Mouse (Mus musculus): ENCODE results near the gene Fam227b.

- no peak for TF ChIP-seq CTCF (IDR thresholded peaks at IDR 0.05; ENCODE audit: low read depth, low read length)
- no peak for TF ChIP-seq POLR2A (IDR thresholded peaks at IDR 0.05; ENCODE audit: borderline replicate concordance, low read depth, low read length)
Observed at GRCm38 (mm10) chr2:126061037-126061773, 90.6 kb downstream of the Fam227b start.

Measured in bone marrow macrophage, adult 2 months (primary cell).